Mouse (Mus musculus) embryonic facial prominence, embryonic 15.5 days (tissue): ENCODE measurements around the gene Krtap20-2. TPM values are rescaled to one million over a fixed set of nuclear protein-coding genes. Genes with fewer than 3 reads are reported as not detected.
"Not testable (repeated sequence)": the region's sequence is repeated elsewhere in the genome, so short reads cannot be mapped to it uniquely, and the experiment has no call there.

Source experiments
- ATAC-seq: fragments of 200-750 bp; cut with Nextera tagmentation; 2 replicates; pipeline ENCODE4 v1.8.0; 2017; ENCODE audit warnings: low read depth, moderate TSS enrichment; ENCODE audit not compliant: insufficient number of reproducible peaks, low FRiP score, low TSS enrichment
- H3K27ac ChIP-seq: fragments of 300-500 bp; sonication (generic); replicated peaks from 2 replicates; pipeline ENCODE4 v1.5.1; 2015; ENCODE audit warnings: mild to moderate bottlenecking, inconsistent platforms
- H3K27me3 ChIP-seq: fragments of 300-500 bp; sonication (generic); 2 replicates; pipeline ENCODE4 v1.6.1; 2015; ENCODE audit warnings: inconsistent platforms
- H3K36me3 ChIP-seq: fragments of 300-500 bp; sonication (generic); 2 replicates; pipeline ENCODE4 v1.6.1; 2015; ENCODE audit warnings: mild to moderate bottlenecking, inconsistent platforms
- H3K4me1 ChIP-seq: fragments of 300-500 bp; sonication (generic); 2 replicates; pipeline ENCODE4 v1.6.1; 2015; ENCODE audit warnings: inconsistent platforms
- H3K4me2 ChIP-seq: fragments of 300-500 bp; sonication (generic); replicated peaks from 2 replicates; pipeline ENCODE4 v1.6.1; 2015; ENCODE audit warnings: mild to moderate bottlenecking, inconsistent platforms
- H3K4me3 ChIP-seq: fragments of 300-500 bp; sonication (generic); replicated peaks from 2 replicates; pipeline ENCODE4 v1.5.1; 2015; ENCODE audit warnings: mild to moderate bottlenecking, inconsistent platforms
- H3K9ac ChIP-seq: fragments of 300-500 bp; sonication (generic); 2 replicates; pipeline ENCODE4 v1.6.1; 2015; ENCODE audit warnings: inconsistent platforms
- H3K9me3 ChIP-seq: fragments of 300-500 bp; sonication (generic); replicated peaks from 2 replicates; pipeline ENCODE4 v1.6.1; 2016; ENCODE audit warnings: inconsistent platforms
- WGBS: fragments of 180-500 bp; shearing (Covaris S2); methylation state at CpG from one replicate; pipeline ENCODE4 v1.1.7; 2015; 5-methylcytosine and 5-hydroxymethylcytosine counted together
- polyA plus RNA-seq: library from polyadenylated mRNA; unstranded; fragments of >200 nt; fragmentation: Nextera tagmentation; extraction: Ambion mirVana; gene quantifications from 2 replicates; pipeline ENCODE4 v1.2.1, GENCODE M21; 2015

Gene Krtap20-2
- polyA plus RNA-seq = 0.46 and 0.57 TPM in 2 replicates

DNA sequence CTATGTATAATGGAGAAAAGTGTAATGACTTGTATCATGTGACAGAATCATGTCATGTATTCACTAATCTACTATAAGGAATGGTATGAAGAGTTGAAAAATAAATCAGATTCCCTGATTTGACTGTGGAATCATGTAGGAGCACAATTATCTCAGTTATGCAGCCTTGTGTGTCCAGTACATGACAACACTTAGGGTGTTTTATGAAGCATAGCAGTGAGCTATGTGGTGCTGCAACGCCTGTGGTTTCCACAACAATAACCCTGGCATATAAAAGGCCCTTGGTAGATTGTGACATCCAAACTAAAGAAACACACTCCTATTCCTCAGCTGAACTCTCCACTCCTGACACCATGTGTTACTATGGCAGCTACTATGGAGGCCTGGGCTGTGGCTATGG is at the start of gene Krtap20-2:
Krtap20-2 (plus strand) TSS at position 301 of the 400 bp plus-strand sequence.
- no peak within 1 kb of the TSS for H3K4me2 ChIP-seq
- H3K27me3 ChIP-seq = no peaks in the 10 kb centered on the region
- H3K9ac ChIP-seq = no peak within 1 kb of the TSS
- H3K4me1 ChIP-seq = no peaks in the 10 kb centered on the region
- no peak within 1 kb of the TSS for H3K4me3 ChIP-seq
- 56% methylated on average over 1 of the region's 1 CpGs for WGBS
- no peaks in the 10 kb centered on the region for H3K9me3 ChIP-seq
- no peaks in the 10 kb centered on the region for H3K36me3 ChIP-seq
- no peak within 1 kb of the TSS for H3K27ac ChIP-seq
- no peak for ATAC-seq

- no peak within 1 kb of the TSS for H3K4me2 ChIP-seq
- no peaks in the 10 kb centered on the region for H3K36me3 ChIP-seq
- H3K9ac ChIP-seq = no peak within 1 kb of the TSS
- no peaks in the 10 kb centered on the region for H3K4me1 ChIP-seq
- no peaks in the 10 kb centered on the region for H3K9me3 ChIP-seq
- H3K4me3 ChIP-seq = no peak within 1 kb of the TSS
- no peaks in the 10 kb centered on the region for H3K27me3 ChIP-seq
- no peak for ATAC-seq
- H3K27ac ChIP-seq = no peak within 1 kb of the TSS
- WGBS = 86% methylated on average over 4 of the region's 4 CpGs
Measured at GRCm38 (mm10) chr16:89157652-89158051, 48.0 kb upstream of the Krtap20-2 start, which contains the start of gene Gm9789. Gene Gm9789, plus strand, starts transcription at chr16:89157952.

DNA sequence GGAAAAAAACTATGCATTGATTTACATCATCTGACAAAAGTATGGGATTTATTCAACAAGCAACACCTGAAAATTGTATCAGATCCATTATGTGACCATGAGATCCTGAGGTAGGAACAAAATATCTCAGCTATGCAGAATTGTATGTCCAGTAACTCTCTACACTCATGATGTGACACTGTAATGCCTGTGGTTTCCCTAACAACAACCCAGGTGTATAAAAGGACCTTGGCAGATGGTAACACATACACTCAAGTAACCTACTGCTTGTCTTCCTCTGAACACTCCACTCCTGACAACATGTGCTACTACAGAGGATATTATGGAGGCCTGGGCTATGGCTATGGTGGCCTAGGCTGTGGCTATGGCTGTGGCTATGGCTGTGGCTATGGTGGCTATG is 36.5 kb upstream of the Krtap20-2 start, which contains the start of gene Gm7735:
Gm7735 (plus strand) TSS at position 301 of the 400 bp plus-strand sequence.
- not testable (repeated sequence) for H3K9me3 ChIP-seq, H3K4me1 ChIP-seq, H3K27ac ChIP-seq, H3K27me3 ChIP-seq, H3K4me3 ChIP-seq, H3K9ac ChIP-seq, H3K4me2 ChIP-seq, ATAC-seq, H3K36me3 ChIP-seq

DNA sequence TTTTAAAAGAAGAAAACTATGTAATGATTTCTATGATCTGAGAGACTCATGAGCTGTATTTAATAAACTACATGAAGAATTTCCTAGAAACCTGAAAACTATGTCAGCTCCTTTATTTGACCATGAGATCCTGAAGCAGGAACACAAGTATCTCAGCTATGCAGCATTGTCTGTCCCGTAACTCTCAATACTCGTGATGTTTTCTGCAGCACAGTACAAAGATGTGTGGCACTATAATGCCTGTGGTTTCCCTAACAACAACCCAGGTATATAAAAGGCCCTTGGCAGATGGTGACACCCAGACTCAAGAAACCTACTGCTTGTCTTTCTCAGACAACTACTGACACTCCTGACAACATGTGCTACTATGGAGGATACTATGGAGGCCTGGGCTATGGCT is 31.2 kb upstream of the Krtap20-2 start, which contains the start of gene 1110057P08Rik:
1110057P08Rik (plus strand) TSS at position 301 of the 400 bp plus-strand sequence.
- H3K9ac ChIP-seq = no peak within 1 kb of the TSS
- no peaks in the 10 kb centered on the region for H3K4me1 ChIP-seq
- ATAC-seq = no peak
- no peaks in the 10 kb centered on the region for H3K27me3 ChIP-seq
- no peaks in the 10 kb centered on the region for H3K9me3 ChIP-seq
- no peaks in the 10 kb centered on the region for H3K36me3 ChIP-seq
- H3K4me3 ChIP-seq = no peak within 1 kb of the TSS
- no peak within 1 kb of the TSS for H3K4me2 ChIP-seq
- 72% methylated on average over 2 of the region's 2 CpGs for WGBS
- no peak within 1 kb of the TSS for H3K27ac ChIP-seq

GRCm38 (mm10) chr16:89188621-89189020 is 17.0 kb upstream of the Krtap20-2 start:
- no peak for ATAC-seq
- Histone ChIP-seq H3K4me2 (no peak overlapping the region), H3K9ac (no peak overlapping the region), H3K4me1 (no peaks in the 10 kb centered on the region), H3K36me3 (no peaks in the 10 kb centered on the region), H3K4me3 (no peak overlapping the region), H3K27me3 (no peaks in the 10 kb centered on the region), H3K27ac (no peak overlapping the region), H3K9me3 (no peaks in the 10 kb centered on the region)
- WGBS = 81% methylated on average over 4 of the region's 4 CpGs

Other genes with a start within 250 kb of the Krtap20-2 start
- 0.29 and 0.30 TPM in 2 replicates for gene Krtap16-3, start 243.0 kb upstream of the Krtap20-2 start, polyA plus RNA-seq
- 12.1 and 30.8 TPM in 2 replicates for gene Krtap22-2, start 195.1 kb upstream of the Krtap20-2 start, polyA plus RNA-seq
- gene Gm10229, start 190.6 kb upstream of the Krtap20-2 start, polyA plus RNA-seq = 12.6 and 33.0 TPM in 2 replicates
- 1.7 and 5.2 TPM in 2 replicates for gene Krtap6-1, start 174.2 kb upstream of the Krtap20-2 start, polyA plus RNA-seq
- gene Gm10228, start 164.4 kb upstream of the Krtap20-2 start, polyA plus RNA-seq = 3.1 and 7.4 TPM in 2 replicates
- gene Krtap6-5, start 158.0 kb upstream of the Krtap20-2 start, polyA plus RNA-seq = 2.6 and 6.2 TPM in 2 replicates
- 0.51 and 3.3 TPM in 2 replicates for gene 1110025L11Rik, start 141.9 kb upstream of the Krtap20-2 start, polyA plus RNA-seq
- gene Krtap6-3, start 121.8 kb upstream of the Krtap20-2 start, polyA plus RNA-seq = 1.3 and 3.1 TPM in 2 replicates
- 1.5 TPM in 1 of 2 replicates, not detected in the other for gene Gm6358, start 65.0 kb upstream of the Krtap20-2 start, polyA plus RNA-seq
- gene Gm10061, start 54.8 kb upstream of the Krtap20-2 start, polyA plus RNA-seq = 1.8 TPM in 1 of 2 replicates, not detected in the other
- gene Gm9789, start 47.9 kb upstream of the Krtap20-2 start, polyA plus RNA-seq = not detected in 2 replicates
- not detected in 2 replicates for gene Gm7735, start 36.4 kb upstream of the Krtap20-2 start, polyA plus RNA-seq
- gene 1110057P08Rik, start 31.1 kb upstream of the Krtap20-2 start, polyA plus RNA-seq = not detected in 2 replicates
- gene Krtap21-1, start 198.0 kb downstream of the Krtap20-2 start, polyA plus RNA-seq = 1.1 and 1.7 TPM in 2 replicates
- 0.29 and 2.1 TPM in 2 replicates for gene Krtap6-2, start 214.2 kb downstream of the Krtap20-2 start, polyA plus RNA-seq